In genomic region chr12:64335167-64335566, GRCm38 (mm10) we compare ENCODE assay signal across 24 mouse cellular contexts.
"Had no signal": no experiment of that assay in that cellular context is flagged by ENCODE, and none has a peak within 500 bp of the region (broad histone marks: within the 10 kb centered on the region; RNA-seq: fewer than 3 reads in every experiment).

No protein-coding gene starts in this region.

- H3K27ac ChIP-seq: heart, adult 2 months; heart, embryonic 13.5 days; heart, embryonic 15.5 days; hindbrain, embryonic 13.5 days; hindbrain, embryonic 15.5 days; hindbrain, postnatal 0 days; limb, embryonic 13.5 days; limb, embryonic 15.5 days; liver, embryonic 12.5 days; liver, embryonic 14.5 days had no signal

- H3K4me3 ChIP-seq: heart, adult 2 months; heart, embryonic 13.5 days; heart, embryonic 15.5 days; hindbrain, embryonic 13.5 days; hindbrain, embryonic 15.5 days; limb, embryonic 13.5 days; limb, embryonic 15.5 days; liver, embryonic 12.5 days had no signal

- H3K9ac ChIP-seq: forebrain, postnatal 0 days; heart, embryonic 13.5 days; heart, embryonic 15.5 days; hindbrain, embryonic 13.5 days; hindbrain, embryonic 15.5 days; limb, embryonic 13.5 days; limb, embryonic 15.5 days; liver, embryonic 12.5 days; liver, embryonic 14.5 days had no signal

- H3K27me3 ChIP-seq: heart, embryonic 13.5 days; heart, embryonic 15.5 days; hindbrain, embryonic 13.5 days; hindbrain, embryonic 15.5 days; limb, embryonic 13.5 days; limb, embryonic 15.5 days; liver, embryonic 12.5 days had no signal

- H3K9me3 ChIP-seq: heart, embryonic 13.5 days; heart, embryonic 15.5 days; hindbrain, embryonic 13.5 days; hindbrain, embryonic 15.5 days; limb, embryonic 13.5 days; limb, embryonic 15.5 days; liver, embryonic 12.5 days had no signal

- ATAC-seq: forebrain, postnatal 0 days; hindbrain, postnatal 0 days; intestine, postnatal 0 days; liver, embryonic 12.5 days had no signal

- DNase-seq: forebrain, postnatal 0 days; gastrocnemius, postnatal 14 days; gastrocnemius, postnatal 36 days; heart, adult 11 months; heart, adult 2 months; heart, postnatal 14 days; heart, postnatal 36 days; kidney, adult 18-20 months; kidney, postnatal 14 days; kidney, postnatal 4 days; layer of hippocampus, adult 9-11 months; layer of hippocampus, postnatal 36 days; left cerebral cortex, postnatal 4 days had no signal

- H3K4me1 ChIP-seq: heart, embryonic 13.5 days; heart, embryonic 15.5 days; hindbrain, embryonic 13.5 days; hindbrain, embryonic 15.5 days; limb, embryonic 13.5 days; limb, embryonic 15.5 days; liver, embryonic 12.5 days had no signal

- H3K36me3 ChIP-seq: heart, embryonic 13.5 days; heart, embryonic 15.5 days; hindbrain, embryonic 13.5 days; hindbrain, embryonic 15.5 days; limb, embryonic 13.5 days; limb, embryonic 15.5 days; liver, embryonic 12.5 days had no signal

- H3K4me2 ChIP-seq: heart, embryonic 11.5 days; heart, embryonic 13.5 days; heart, embryonic 15.5 days; hindbrain, embryonic 13.5 days; hindbrain, embryonic 15.5 days; limb, embryonic 13.5 days; limb, embryonic 15.5 days; liver, embryonic 12.5 days had no signal
